8 mouse cellular contexts compared by ENCODE assay signal in genomic region chr13:31808804-31809420, GRCm38 (mm10). TPM values are rescaled to one million over a fixed set of nuclear protein-coding genes. Genes with fewer than 3 reads are reported as not detected.
DNase-seq lines count a peak whose midpoint lies in the region; ATAC-seq and TF ChIP-seq lines count a peak whose summit lies in the region.

No protein-coding gene starts in this region.

- H3K9ac ChIP-seq in limb, embryonic 15.5 days, result peak overlapping the region; percentile 78
- 0 out of 2 replicates have a peak overlapping the region, but pooled peaks have one; percentile 80 for H3K9ac ChIP-seq in stomach, embryonic 16.5 days (ENCODE audit: low read length)

- H3K4me3 ChIP-seq in erythroblast, embryonic 14.5 days (replicated peaks), result peak overlapping the region; percentile 38
- peak overlapping the region; percentile 34 for H3K4me3 ChIP-seq in spleen, adult 2 months (ENCODE audit: extremely low read depth, insufficient read depth, insufficient read length)
- H3K4me3 ChIP-seq in limb, embryonic 15.5 days, result peak overlapping the region; percentile 68
- H3K4me3 ChIP-seq in stomach, embryonic 16.5 days (replicated peaks; ENCODE audit: low read length), result peak overlapping the region; percentile 59

- ATAC-seq in erythroblast, adult 5-6 weeks (replicated peaks; ENCODE audit: low FRiP score, poor library complexity, severe bottlenecking), result no peak
- no peak for ATAC-seq in limb, embryonic 15.5 days (ENCODE audit: insufficient number of reproducible peaks, low FRiP score, low TSS enrichment, low read depth)
- ATAC-seq in stomach, embryonic 16.5 days (ENCODE audit: insufficient read depth, low FRiP score), result no peak

- peaks cover 100% of the 10 kb centered on the region for H3K27me3 ChIP-seq in erythroblast, embryonic 14.5 days (ENCODE audit: control insufficient read depth)
- peaks cover 46% of the 10 kb centered on the region for H3K27me3 ChIP-seq in spleen, adult 2 months (ENCODE audit: control insufficient read depth, insufficient read depth, low read length)
- peaks cover 57% of the 10 kb centered on the region for H3K27me3 ChIP-seq in limb, embryonic 15.5 days
- H3K27me3 ChIP-seq in stomach, embryonic 16.5 days (ENCODE audit: control insufficient read depth, insufficient read depth, low read length), result peaks cover 70% of the 10 kb centered on the region

- H3K36me3 ChIP-seq in erythroblast, embryonic 14.5 days (ENCODE audit: control insufficient read depth), result no peaks in the 10 kb centered on the region
- H3K36me3 ChIP-seq in spleen, adult 2 months (ENCODE audit: control insufficient read depth, insufficient read depth, low read length), result no peaks in the 10 kb centered on the region
- H3K36me3 ChIP-seq in limb, embryonic 15.5 days, result no peaks in the 10 kb centered on the region
- H3K36me3 ChIP-seq in stomach, embryonic 16.5 days (ENCODE audit: control insufficient read depth, insufficient read depth, low read length), result no peaks in the 10 kb centered on the region

- 16% methylated on average over 16 of the region's 16 CpGs for WGBS in spleen, adult 2 months
- WGBS in limb, embryonic 15.5 days, result 11% methylated on average over 16 of the region's 16 CpGs
- 11% methylated on average over 16 of the region's 16 CpGs for WGBS in stomach, embryonic 16.5 days

- DNase-seq in spleen, adult 2 months (ENCODE audit: low read depth in 1 of 2, low spot score in 2 of 2), result no peak
- no peak for DNase-seq in spleen, postnatal 36 days (ENCODE audit: low spot score in 2 of 2)
- DNase-seq in layer of hippocampus, adult 8-10 months (ENCODE audit: low spot score in 2 of 2), result no peak
- no peak for DNase-seq in adrenal gland, postnatal 14 days

- no peak for TF ChIP-seq POLR2A in spleen, adult 2 months (IDR thresholded peaks at IDR 0.05; ENCODE audit: low read depth, low read length)

- peak overlapping the region; percentile 92 for H3K4me2 ChIP-seq in limb, embryonic 15.5 days
- H3K4me2 ChIP-seq in stomach, embryonic 16.5 days (ENCODE audit: low read depth, low read length), result peak overlapping the region; percentile 99

- no peak overlapping the region for H3K27ac ChIP-seq in spleen, adult 2 months (ENCODE audit: insufficient read depth, low read length)
- peak overlapping the region; percentile 97 for H3K27ac ChIP-seq in limb, embryonic 15.5 days
- H3K27ac ChIP-seq in stomach, embryonic 16.5 days (ENCODE audit: low read length), result no peak overlapping the region

- H3K4me1 ChIP-seq in erythroblast, embryonic 14.5 days (ENCODE audit: control insufficient read depth), result peaks cover 8% of the 10 kb centered on the region
- H3K4me1 ChIP-seq in spleen, adult 2 months (ENCODE audit: control insufficient read depth, insufficient read depth, insufficient read length), result peaks cover 16% of the 10 kb centered on the region
- peaks cover 48% of the 10 kb centered on the region for H3K4me1 ChIP-seq in limb, embryonic 15.5 days
- H3K4me1 ChIP-seq in stomach, embryonic 16.5 days (ENCODE audit: control insufficient read depth, insufficient read depth, low read length), result peaks cover 33% of the 10 kb centered on the region

- no peak for TF ChIP-seq CTCF in spleen, adult 2 months (IDR thresholded peaks at IDR 0.05; ENCODE audit: extremely low read depth, insufficient read depth, insufficient read length, insufficient replicate concordance)

- peaks cover 15% of the 10 kb centered on the region for H3K9me3 ChIP-seq in erythroblast, embryonic 14.5 days (ENCODE audit: control insufficient read depth, low read length)
- no peaks in the 10 kb centered on the region for H3K9me3 ChIP-seq in limb, embryonic 15.5 days
- H3K9me3 ChIP-seq in stomach, embryonic 16.5 days (replicated peaks; ENCODE audit: control insufficient read depth, low read length), result no peaks in the 10 kb centered on the region

RNA-seq across cellular contexts. Expression of gene Foxc1, which starts 2.5 kb away (rescaled TPM):
- not detected in 2 replicates for polyA plus RNA-seq in erythroblast, embryonic 14.5 days (2012)
- 0.19 TPM in 1 of 2 replicates, not detected in the other for total RNA-seq in erythroblast, adult 5-6 weeks (2015; ENCODE audit: low replicate concordance)
- 0.09 TPM in 1 of 2 replicates, not detected in the other for total RNA-seq in erythroblast, adult 5-6 weeks (2017; ENCODE audit: low replicate concordance)
- 0.26 TPM in 2 replicates for polyA plus RNA-seq in spleen, adult 2 months (2012; rRNA removed)
- 2.0 and 3.1 TPM in 2 replicates for polyA plus RNA-seq in limb, embryonic 15.5 days (2015; fragmentation: Nextera tagmentation; extraction: Ambion mirVana)
- 0.12 and 0.14 TPM in 2 replicates for polyA plus RNA-seq in stomach, embryonic 16.5 days (2015; fragmentation: Nextera tagmentation; extraction: Ambion mirVana)
- 1 to 10 TPM; 4.1 to 5.0 (median 4.7) TPM for total RNA-seq in layer of hippocampus, adult 8-10 months (2022)
- 7.1 TPM in 2 replicates for total RNA-seq in adrenal gland, postnatal 14 days (2021)
